Mouse (Mus musculus) urinary bladder, postnatal 36 days (tissue): ENCODE measurements around the gene Plscr4.

Experiments
- DNase-seq, 2 experiments: peaks; one replicate each; pipeline ENCODE4 v3.0.0; 2022; ENCODE audit warnings: low spot score in 2 of 2, mixed read lengths in 1 of 2

Plscr4 gene

GRCm38 (mm10) chr9:92511696-92512095 lies 54.5 kb downstream of the Plscr4 start:
- DNase-seq: no peak

GRCm38 (mm10) chr9:92517036-92517435 lies 59.9 kb downstream of the Plscr4 start:
- DNase-seq: no peak

GRCm38 (mm10) chr9:92520751-92521150 lies 63.6 kb downstream of the Plscr4 start:
- DNase-seq: no peak

GRCm38 (mm10) chr9:92524506-92524905 lies 67.3 kb downstream of the Plscr4 start:
- DNase-seq: no peak

- DNase-seq: no peak
Measured at GRCm38 (mm10) chr9:92530055-92530454, 72.9 kb downstream of the Plscr4 start.

GRCm38 (mm10) chr9:92537735-92538134 lies 80.6 kb downstream of the Plscr4 start:
- no peak for DNase-seq

GRCm38 (mm10) chr9:92538216-92538615 lies 81.0 kb downstream of the Plscr4 start:
- DNase-seq: no peak
